Mouse (Mus musculus): ENCODE measurements around the gene Taar8c. TPM values are rescaled to one million over a fixed set of nuclear protein-coding genes. Genes with fewer than 3 reads are reported as not detected.
"Not testable (repeated sequence)": the region's sequence is repeated elsewhere in the genome, so short reads cannot be mapped to it uniquely, and the experiment has no call there.

The Taar8c gene
- polyA plus RNA-seq (2012; rRNA removed): not detected in 2 replicates

GRCm38 (mm10) chr10:24101812-24102211 lies at the start of gene Taar8c:
Gene Taar8c (minus strand): TSS chr10:24101912.
- not testable (repeated sequence) for H3K36me3 ChIP-seq (ENCODE audit: control insufficient read depth, insufficient read depth, low read length); H3K27ac ChIP-seq (ENCODE audit: control insufficient read depth, insufficient read depth, low read length); H3K27me3 ChIP-seq (ENCODE audit: control insufficient read depth, insufficient read depth, low read length); H3K4me1 ChIP-seq (replicated peaks; ENCODE audit: control insufficient read depth, insufficient read depth, low read length); H3K4me3 ChIP-seq (ENCODE audit: control insufficient read depth, insufficient read depth, low read length); DNase-seq
- WGBS: 93% methylated on average over 1 of the region's 3 CpGs

- 82% methylated on average over 7 of the region's 7 CpGs for WGBS
- Histone ChIP-seq H3K4me1 (replicated peaks; ENCODE audit: control insufficient read depth, insufficient read depth, low read length) (no peaks in the 10 kb centered on the region), H3K36me3 (ENCODE audit: control insufficient read depth, insufficient read depth, low read length) (no peaks in the 10 kb centered on the region), H3K27me3 (ENCODE audit: control insufficient read depth, insufficient read depth, low read length) (no peaks in the 10 kb centered on the region), H3K27ac (ENCODE audit: control insufficient read depth, insufficient read depth, low read length) (no peak overlapping the region), H3K4me3 (ENCODE audit: control insufficient read depth, insufficient read depth, low read length) (no peak overlapping the region)
- DNase-seq: no peak
- TF ChIP-seq POLR2A (IDR thresholded peaks at IDR 0.05; ENCODE audit: control insufficient read depth, extremely low read depth, insufficient read depth, low read length, poor library complexity): no peak
- TF ChIP-seq CTCF (IDR thresholded peaks at IDR 0.05; ENCODE audit: borderline replicate concordance, control insufficient read depth, extremely low read depth, insufficient read depth, low read length, poor library complexity): no peak
Measured at GRCm38 (mm10) chr10:24150086-24150485, 48.4 kb upstream of the Taar8c start.

GRCm38 (mm10) chr10:24149135-24149781 lies 47.5 kb upstream of the Taar8c start, which contains the start of gene Stx7:
Gene Stx7 (plus strand): TSS chr10:24149302.
- H3K27me3 ChIP-seq (ENCODE audit: control insufficient read depth, insufficient read depth, low read length): no peaks in the 10 kb centered on the region
- H3K4me1 ChIP-seq (replicated peaks; ENCODE audit: control insufficient read depth, insufficient read depth, low read length): no peaks in the 10 kb centered on the region
- WGBS: under 1% methylated on average over 44 of the region's 45 CpGs
- H3K27ac ChIP-seq (ENCODE audit: control insufficient read depth, insufficient read depth, low read length): no peak within 1 kb of the TSS
- peak; percentile 92 for DNase-seq
- H3K36me3 ChIP-seq (ENCODE audit: control insufficient read depth, insufficient read depth, low read length): no peaks in the 10 kb centered on the region
- TF ChIP-seq CTCF (IDR thresholded peaks at IDR 0.05; ENCODE audit: borderline replicate concordance, control insufficient read depth, extremely low read depth, insufficient read depth, low read length, poor library complexity) (0 out of 2 replicates have a peak, but pooled peaks have one; percentile 31), POLR2A (IDR thresholded peaks at IDR 0.05; ENCODE audit: control insufficient read depth, extremely low read depth, insufficient read depth, low read length, poor library complexity) (peak; percentile 68; the same call in 1 of the 2 replicates)
- peak within 1 kb of the TSS; percentile 98 for H3K4me3 ChIP-seq (ENCODE audit: control insufficient read depth, insufficient read depth, low read length)

GRCm38 (mm10) chr10:24142735-24143134 lies 41.0 kb upstream of the Taar8c start:
- no peaks in the 10 kb centered on the region for H3K36me3 ChIP-seq (ENCODE audit: control insufficient read depth, insufficient read depth, low read length)
- DNase-seq: no peak
- no peaks in the 10 kb centered on the region for H3K4me1 ChIP-seq (replicated peaks; ENCODE audit: control insufficient read depth, insufficient read depth, low read length)
- H3K4me3 ChIP-seq (ENCODE audit: control insufficient read depth, insufficient read depth, low read length): no peak overlapping the region
- H3K27ac ChIP-seq (ENCODE audit: control insufficient read depth, insufficient read depth, low read length): no peak overlapping the region
- WGBS: 11% methylated on average over 3 of the region's 3 CpGs
- no peak for TF ChIP-seq POLR2A (IDR thresholded peaks at IDR 0.05; ENCODE audit: control insufficient read depth, extremely low read depth, insufficient read depth, low read length, poor library complexity)
- no peak for TF ChIP-seq CTCF (IDR thresholded peaks at IDR 0.05; ENCODE audit: borderline replicate concordance, control insufficient read depth, extremely low read depth, insufficient read depth, low read length, poor library complexity)
- no peaks in the 10 kb centered on the region for H3K27me3 ChIP-seq (ENCODE audit: control insufficient read depth, insufficient read depth, low read length)

- no peak for TF ChIP-seq POLR2A (IDR thresholded peaks at IDR 0.05; ENCODE audit: control insufficient read depth, extremely low read depth, insufficient read depth, low read length, poor library complexity)
- TF ChIP-seq CTCF (IDR thresholded peaks at IDR 0.05; ENCODE audit: borderline replicate concordance, control insufficient read depth, extremely low read depth, insufficient read depth, low read length, poor library complexity): no peak
Measured at GRCm38 (mm10) chr10:24138623-24139261, 37.0 kb upstream of the Taar8c start.

GRCm38 (mm10) chr10:24134071-24134645 lies 32.4 kb upstream of the Taar8c start:
- Histone ChIP-seq H3K36me3 (ENCODE audit: control insufficient read depth, insufficient read depth, low read length) (no peaks in the 10 kb centered on the region), H3K4me3 (ENCODE audit: control insufficient read depth, insufficient read depth, low read length) (no peak overlapping the region), H3K4me1 (replicated peaks; ENCODE audit: control insufficient read depth, insufficient read depth, low read length) (no peaks in the 10 kb centered on the region), H3K27ac (ENCODE audit: control insufficient read depth, insufficient read depth, low read length) (no peak overlapping the region), H3K27me3 (ENCODE audit: control insufficient read depth, insufficient read depth, low read length) (no peaks in the 10 kb centered on the region)
- TF ChIP-seq POLR2A (IDR thresholded peaks at IDR 0.05; ENCODE audit: control insufficient read depth, extremely low read depth, insufficient read depth, low read length, poor library complexity) (no peak), CTCF (IDR thresholded peaks at IDR 0.05; ENCODE audit: borderline replicate concordance, control insufficient read depth, extremely low read depth, insufficient read depth, low read length, poor library complexity) (no peak)
- WGBS: 87% methylated on average over 7 of the region's 7 CpGs
- DNase-seq: no peak

More at GRCm38 (mm10) chr10:24138623-24139261, 37.0 kb upstream of the Taar8c start:
- no peaks in the 10 kb centered on the region for H3K36me3 ChIP-seq (ENCODE audit: control insufficient read depth, insufficient read depth, low read length)
- 90% methylated on average over 2 of the region's 2 CpGs for WGBS
- no peak for DNase-seq
- no peak overlapping the region for H3K4me3 ChIP-seq (ENCODE audit: control insufficient read depth, insufficient read depth, low read length)
- no peak overlapping the region for H3K27ac ChIP-seq (ENCODE audit: control insufficient read depth, insufficient read depth, low read length)
- no peaks in the 10 kb centered on the region for H3K4me1 ChIP-seq (replicated peaks; ENCODE audit: control insufficient read depth, insufficient read depth, low read length)
- H3K27me3 ChIP-seq (ENCODE audit: control insufficient read depth, insufficient read depth, low read length): no peaks in the 10 kb centered on the region
